Mouse (Mus musculus) midbrain, embryonic 14.5 days (tissue): Measurements from ENCODE around the gene Rnf185. TPM values are rescaled to one million over a fixed set of nuclear protein-coding genes. Genes with fewer than 3 reads are reported as not detected.
A peak's percentile ranks its signal among the peaks of the same experiment; 100 is the strongest.

Source experiments
- ATAC-seq: fragments of 200-750 bp; cut with Nextera tagmentation; 2 replicates; pipeline ENCODE4 v1.8.0; 2017; ENCODE audit warnings: moderate number of reproducible peaks, moderate library complexity; ENCODE audit not compliant: low FRiP score, low TSS enrichment
- DNase-seq: peaks from one replicate; pipeline ENCODE4 v3.0.0-alpha.2; 2015
- H3K27ac ChIP-seq: fragments of 300-500 bp; sonication (generic); replicated peaks from 2 replicates; pipeline ENCODE4 v1.5.1; 2014; ENCODE audit warnings: mild to moderate bottlenecking, low read depth, low read length, moderate library complexity
- H3K27me3 ChIP-seq: fragments of 300-500 bp; sonication (generic); 2 replicates; pipeline ENCODE4 v1.6.1; 2014; ENCODE audit warnings: low read length, control low read depth, mixed read lengths; ENCODE audit not compliant: control insufficient read depth, insufficient read depth
- H3K36me3 ChIP-seq: fragments of 300-500 bp; sonication (generic); 2 replicates; pipeline ENCODE4 v1.6.1; 2014; ENCODE audit warnings: low read length, control low read depth; ENCODE audit not compliant: control insufficient read depth, insufficient read depth
- H3K4me1 ChIP-seq: fragments of 300-500 bp; sonication (generic); 2 replicates; pipeline ENCODE4 v1.6.1; 2014; ENCODE audit warnings: mild to moderate bottlenecking, antibody characterized with exemption, low read length, control low read depth; ENCODE audit not compliant: control insufficient read depth, insufficient read depth
- H3K4me2 ChIP-seq: fragments of 300-500 bp; sonication (generic); 2 replicates; pipeline ENCODE4 v1.6.1; 2014; ENCODE audit warnings: mild to moderate bottlenecking, low read length, moderate library complexity
- H3K4me3 ChIP-seq: fragments of 300-500 bp; sonication (generic); replicated peaks from 2 replicates; pipeline ENCODE4 v1.5.1; 2014; ENCODE audit warnings: low read depth, low read length
- H3K9ac ChIP-seq: fragments of 300-500 bp; sonication (generic); replicated peaks from 2 replicates; pipeline ENCODE4 v1.6.1; 2014; ENCODE audit warnings: mild to moderate bottlenecking, low read length, moderate library complexity
- H3K9me3 ChIP-seq: fragments of 300-500 bp; sonication (generic); 2 replicates; pipeline ENCODE4 v1.6.1; 2016; ENCODE audit warnings: low read length, control low read depth, mixed read lengths; ENCODE audit not compliant: control insufficient read depth
- WGBS: fragments of 180-500 bp; shearing (Covaris S2); extraction: QIAGEN DNeasy Blood & Tissue Kit; methylation state at CpG from one replicate; pipeline ENCODE4 v1.1.7; 2014; 5-methylcytosine and 5-hydroxymethylcytosine counted together
- polyA plus RNA-seq: library from polyadenylated mRNA; unstranded; fragments of >200 nt; fragmentation: Nextera tagmentation; extraction: Ambion mirVana; gene quantifications from 2 replicates; pipeline ENCODE4 v1.2.1, GENCODE M21; 2014

The Rnf185 gene
- polyA plus RNA-seq, 1 experiment from 2014 or later: 55.3 TPM

GRCm38 (mm10) chr11:3456354-3456753, 4.2 kb upstream of the Rnf185 start:
- H3K4me2 ChIP-seq: no peak overlapping the region
- ATAC-seq (no peak), DNase-seq (peak; percentile 79)
- no peak overlapping the region for H3K27ac ChIP-seq
- H3K27me3 ChIP-seq: no peaks in the 10 kb centered on the region
- H3K9me3 ChIP-seq: no peaks in the 10 kb centered on the region
- H3K4me3 ChIP-seq: no peak overlapping the region
- WGBS: 42% methylated on average over 1 of the region's 1 CpGs
- H3K9ac ChIP-seq: no peak overlapping the region
- peaks cover 9% of the 10 kb centered on the region for H3K4me1 ChIP-seq
- peaks cover 7% of the 10 kb centered on the region; the same call in 1 of the 2 replicates for H3K36me3 ChIP-seq

DNA sequence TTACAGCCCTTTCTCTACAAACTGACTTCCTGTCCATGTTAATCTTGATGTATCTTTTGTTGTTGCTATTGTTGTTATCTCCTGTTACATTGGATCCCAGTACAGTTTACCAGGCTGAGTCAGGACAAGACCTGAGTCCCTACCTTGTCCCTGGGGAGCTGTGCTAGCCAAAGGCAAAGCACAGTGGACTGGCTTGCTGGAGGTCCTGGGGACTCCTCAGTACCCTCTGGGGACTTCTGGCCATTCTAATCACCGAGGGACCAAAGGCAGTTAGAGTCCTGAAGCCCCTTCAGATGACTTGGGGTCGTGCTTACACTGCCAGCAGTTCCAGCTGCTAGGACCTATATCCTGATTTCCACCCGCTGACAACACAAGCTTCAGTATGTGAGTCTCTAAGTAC, 2.3 kb upstream of the Rnf185 start:
- H3K4me2 ChIP-seq: no peak overlapping the region
- DNase-seq (no peak), ATAC-seq (no peak)
- no peaks in the 10 kb centered on the region for H3K27me3 ChIP-seq
- peaks cover 21% of the 10 kb centered on the region for H3K4me1 ChIP-seq
- WGBS: 98% methylated on average over 3 of the region's 3 CpGs
- H3K9ac ChIP-seq: no peak overlapping the region
- no peak overlapping the region for H3K4me3 ChIP-seq
- H3K27ac ChIP-seq: no peak overlapping the region
- H3K36me3 ChIP-seq: peaks cover 7% of the 10 kb centered on the region; the same call in 1 of the 2 replicates
- no peaks in the 10 kb centered on the region for H3K9me3 ChIP-seq

DNA sequence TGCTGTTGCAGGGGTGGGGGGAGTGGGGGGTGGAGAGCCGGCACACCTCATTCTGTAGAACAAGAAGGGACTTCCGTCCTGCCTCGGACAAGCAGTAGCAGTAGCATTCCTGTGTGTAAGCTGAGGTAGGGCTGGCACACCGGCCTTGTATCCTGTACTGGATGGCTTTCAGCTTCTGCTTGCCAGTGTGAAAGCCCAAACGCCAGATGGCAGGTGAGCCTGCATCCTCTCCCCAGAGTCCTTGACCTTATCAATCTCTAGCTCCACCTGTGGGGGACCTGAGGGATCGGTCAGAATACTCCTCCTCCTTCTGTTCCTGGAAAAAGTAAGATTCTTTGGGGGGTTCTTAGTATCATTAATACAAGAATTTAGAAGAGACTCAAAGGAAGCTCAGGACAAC, 1.3 kb upstream of the Rnf185 start:
- Histone ChIP-seq H3K4me2 (peak overlapping the region; percentile 77), H3K36me3 (peaks cover 7% of the 10 kb centered on the region; the same call in 1 of the 2 replicates), H3K4me1 (peaks cover 21% of the 10 kb centered on the region), H3K9me3 (no peaks in the 10 kb centered on the region), H3K27ac (no peak overlapping the region), H3K9ac (no peak overlapping the region), H3K27me3 (no peaks in the 10 kb centered on the region), H3K4me3 (peak overlapping the region; percentile 75)
- no peak for ATAC-seq
- WGBS: 87% methylated on average over 6 of the region's 6 CpGs
- no peak for DNase-seq

GRCm38 (mm10) chr11:3452769-3453168, 606 bp upstream of the Rnf185 start:
- peak overlapping the region; percentile 77 for H3K4me2 ChIP-seq
- no peaks in the 10 kb centered on the region for H3K9me3 ChIP-seq
- H3K27ac ChIP-seq: peak overlapping the region; percentile 90
- peaks cover 21% of the 10 kb centered on the region for H3K4me1 ChIP-seq
- peak overlapping the region; percentile 75 for H3K4me3 ChIP-seq
- under 1% methylated on average over 9 of the region's 9 CpGs for WGBS
- ATAC-seq: peak; percentile 26
- peak; percentile 59 for DNase-seq
- H3K27me3 ChIP-seq: no peaks in the 10 kb centered on the region
- H3K9ac ChIP-seq: peak overlapping the region; percentile 87
- peaks cover 7% of the 10 kb centered on the region; the same call in 1 of the 2 replicates for H3K36me3 ChIP-seq

DNA sequence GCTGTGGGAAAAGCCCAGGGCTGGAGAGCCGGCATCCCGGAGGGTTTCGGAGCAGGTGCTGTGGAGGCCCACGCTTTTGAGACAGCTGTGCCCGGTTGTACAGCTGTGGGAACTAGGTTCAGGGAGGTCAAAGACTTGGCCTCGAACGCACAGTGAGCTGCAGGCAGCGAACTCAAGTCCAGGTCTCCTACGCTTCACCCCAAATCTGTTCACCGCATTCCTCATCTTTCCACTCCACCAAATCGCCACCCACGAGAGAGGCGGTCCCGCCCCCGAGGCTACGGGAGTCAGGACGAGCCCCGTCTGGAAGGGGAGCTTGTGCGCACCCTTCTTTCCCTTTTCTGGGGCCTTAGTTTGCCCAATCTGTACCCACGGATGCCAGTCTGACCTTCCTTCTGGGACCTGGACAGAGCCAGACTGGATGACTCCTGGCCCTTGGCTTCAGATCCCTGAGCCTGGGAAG, 431 bp downstream of the Rnf185 start:
- WGBS: under 1% methylated on average over 20 of the region's 20 CpGs
- peak overlapping the region; percentile 75 for H3K4me3 ChIP-seq

DNA sequence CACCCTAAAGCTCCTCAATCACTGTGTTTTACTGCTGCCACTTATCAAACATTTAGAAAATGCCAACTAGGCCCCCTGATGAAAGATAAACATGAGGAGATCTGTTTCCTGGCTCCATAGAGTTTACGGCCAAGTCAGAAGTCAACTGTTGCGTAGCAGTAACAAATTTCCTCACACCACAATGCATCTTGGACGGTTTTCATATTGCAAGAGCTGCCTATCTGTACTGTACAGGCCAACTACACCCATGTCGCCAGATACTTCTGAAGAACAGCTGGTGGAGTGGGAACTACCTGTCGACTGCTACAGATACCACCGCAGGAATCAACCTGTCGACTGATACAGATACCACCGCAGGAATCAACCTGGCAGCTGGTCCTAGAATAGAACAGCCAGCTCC, 7.3 kb downstream of the Rnf185 start:
- ATAC-seq: no peak
- Histone ChIP-seq H3K4me2 (no peak overlapping the region), H3K27me3 (no peaks in the 10 kb centered on the region), H3K4me3 (no peak overlapping the region), H3K9ac (no peak overlapping the region), H3K27ac (no peak overlapping the region), H3K4me1 (no peaks in the 10 kb centered on the region), H3K9me3 (no peaks in the 10 kb centered on the region), H3K36me3 (no peaks in the 10 kb centered on the region)
- DNase-seq: no peak
- 93% methylated on average over 8 of the region's 8 CpGs for WGBS

More for the DNA sequence above, 431 bp downstream of the Rnf185 start:
- Histone ChIP-seq H3K4me1 (peaks cover 21% of the 10 kb centered on the region), H3K27me3 (no peaks in the 10 kb centered on the region), H3K4me2 (peak overlapping the region; percentile 77), H3K27ac (peak overlapping the region; percentile 90), H3K9me3 (no peaks in the 10 kb centered on the region), H3K9ac (peak overlapping the region; percentile 87), H3K36me3 (peaks cover 7% of the 10 kb centered on the region; the same call in 1 of the 2 replicates)
- no peak; the same call in none of the 2 replicates for ATAC-seq
- no peak for DNase-seq

GRCm38 (mm10) chr11:3443091-3443490, 9.1 kb downstream of the Rnf185 start:
- no peak overlapping the region for H3K4me2 ChIP-seq
- no peaks in the 10 kb centered on the region for H3K4me1 ChIP-seq
- no peaks in the 10 kb centered on the region for H3K27me3 ChIP-seq
- DNase-seq (no peak), ATAC-seq (no peak)
- H3K9ac ChIP-seq: no peak overlapping the region
- WGBS: 88% methylated on average over 2 of the region's 2 CpGs
- no peak overlapping the region for H3K27ac ChIP-seq
- H3K9me3 ChIP-seq: no peaks in the 10 kb centered on the region
- H3K4me3 ChIP-seq: no peak overlapping the region
- H3K36me3 ChIP-seq: no peaks in the 10 kb centered on the region

- DNase-seq: no peak
- Histone ChIP-seq H3K4me1 (no peaks in the 10 kb centered on the region), H3K4me3 (no peak overlapping the region), H3K27me3 (no peaks in the 10 kb centered on the region), H3K4me2 (no peak overlapping the region), H3K27ac (no peak overlapping the region), H3K9me3 (no peaks in the 10 kb centered on the region), H3K9ac (no peak overlapping the region), H3K36me3 (0 out of 2 replicates have a peak, but pooled peaks cover 2% of the 10 kb centered on the region)
- no peak for ATAC-seq
- WGBS: 77% methylated on average over 4 of the region's 4 CpGs
Measured at GRCm38 (mm10) chr11:3442677-3443076, 9.5 kb downstream of the Rnf185 start.

GRCm38 (mm10) chr11:3441696-3442443, 10.3 kb downstream of the Rnf185 start:
- Histone ChIP-seq H3K4me1 (no peaks in the 10 kb centered on the region), H3K27ac (no peak overlapping the region), H3K4me3 (no peak overlapping the region), H3K9ac (no peak overlapping the region), H3K9me3 (no peaks in the 10 kb centered on the region), H3K27me3 (no peaks in the 10 kb centered on the region), H3K4me2 (no peak overlapping the region), H3K36me3 (0 out of 2 replicates have a peak, but pooled peaks cover 3% of the 10 kb centered on the region)
- DNase-seq (peak; percentile 15), ATAC-seq (no peak)
